Mouse (Mus musculus): ENCODE measurements around the gene Lrch1. TPM values are rescaled to one million over a fixed set of nuclear protein-coding genes. Genes with fewer than 3 reads are reported as not detected.
A peak's percentile ranks its signal among the peaks of the same experiment; 100 is the strongest.

Lrch1 gene
- total RNA-seq, 2 experiments from 2014 or later = 4.4 to 6.1 TPM

DNA sequence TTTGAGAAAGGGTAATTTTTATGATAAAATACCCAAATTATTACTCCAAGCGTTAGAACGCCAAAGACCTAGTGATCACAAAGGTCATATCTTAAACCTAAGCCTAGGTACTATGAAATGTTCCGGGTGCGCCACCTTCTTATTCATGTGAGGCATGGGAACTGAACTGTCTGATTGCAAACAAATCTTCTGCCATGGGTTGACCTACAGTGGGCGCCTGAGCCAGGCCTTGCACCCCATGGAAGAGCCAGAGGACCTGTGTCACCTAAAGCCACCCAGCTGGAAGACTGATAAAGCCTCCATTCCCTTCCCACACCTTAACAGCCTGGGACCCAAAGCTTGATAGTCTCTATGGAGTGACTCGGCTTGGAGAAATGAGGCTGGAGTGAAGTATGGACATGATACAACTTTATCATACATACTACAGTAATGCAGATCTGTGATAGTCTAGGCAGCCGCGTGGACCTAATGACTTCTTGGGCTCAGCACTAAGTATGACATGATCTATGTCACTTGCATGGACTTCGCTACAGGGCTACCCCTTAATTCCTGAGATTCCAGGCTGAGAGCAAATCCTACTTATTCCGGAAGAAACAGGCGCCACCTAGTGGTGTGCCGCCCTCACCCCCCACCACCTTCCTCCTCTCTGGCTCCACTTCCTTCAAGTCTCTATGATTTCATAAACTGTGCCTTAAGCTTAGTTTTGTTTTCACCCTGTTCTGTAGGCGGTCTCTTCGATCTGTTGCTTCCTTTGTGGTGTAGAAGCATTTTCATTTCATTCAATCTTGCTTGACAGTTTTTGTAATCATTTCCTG lies 957 bp upstream of the Lrch1 start:
- 0 out of 2 replicates have a peak, but pooled peaks have one; percentile 28 for ATAC-seq (replicated peaks; ENCODE audit: low FRiP score, poor library complexity, severe bottlenecking)

DNA sequence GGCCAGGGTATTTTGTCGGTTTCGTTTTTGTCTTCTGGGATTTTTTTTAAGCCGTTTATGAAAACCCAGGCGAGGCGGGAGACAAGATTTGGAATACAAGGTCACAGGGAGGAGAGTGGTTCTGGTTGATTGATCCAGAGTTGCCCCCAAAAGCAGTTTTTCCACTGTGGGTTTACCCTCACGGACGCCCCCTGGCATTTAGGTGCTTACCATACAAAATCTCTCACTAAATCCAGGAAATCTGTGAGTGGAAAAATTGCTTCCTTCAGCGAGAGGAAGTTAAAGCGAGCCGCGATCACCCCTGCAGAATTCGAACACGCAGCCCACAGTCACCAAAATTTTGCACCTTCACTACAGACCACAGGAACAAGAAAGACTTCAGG lies 329 bp upstream of the Lrch1 start:
- ATAC-seq (replicated peaks; ENCODE audit: low FRiP score, poor library complexity, severe bottlenecking) = no peak

- ATAC-seq (replicated peaks; ENCODE audit: low FRiP score, poor library complexity, severe bottlenecking) = peak; percentile 82
These were observed 813 bp downstream of the Lrch1 start for GRCm38 (mm10) chr14:74946751-74947375.

DNA sequence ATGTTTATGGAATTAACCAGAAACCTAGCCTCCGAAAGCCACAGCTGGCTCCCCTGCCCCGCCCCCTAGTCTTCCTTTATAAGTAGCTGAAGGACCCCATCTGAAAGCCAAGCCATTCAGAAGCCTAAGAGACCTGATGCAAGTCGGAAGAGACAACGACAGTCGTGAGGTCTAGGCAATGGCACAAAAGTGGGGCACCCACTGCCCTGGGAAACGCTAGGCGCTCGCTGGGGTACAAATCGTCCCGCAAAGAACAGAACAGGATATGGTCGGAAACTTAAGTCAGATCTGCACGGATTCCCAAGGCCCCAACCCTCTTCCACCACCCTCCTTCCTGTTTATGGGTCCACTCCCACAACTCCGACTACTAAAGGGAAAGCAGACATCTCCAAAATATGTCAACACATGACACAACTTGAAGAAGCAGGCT lies 1.3 kb downstream of the Lrch1 start:
- peak; percentile 16 for ATAC-seq (replicated peaks; ENCODE audit: low FRiP score, poor library complexity, severe bottlenecking)

GRCm38 (mm10) chr14:74945266-74946215 lies 2.1 kb downstream of the Lrch1 start:
- no peak for ATAC-seq (replicated peaks; ENCODE audit: low FRiP score, poor library complexity, severe bottlenecking)

- ATAC-seq (replicated peaks; ENCODE audit: low FRiP score, poor library complexity, severe bottlenecking) = no peak
These were observed 3.4 kb downstream of the Lrch1 start for GRCm38 (mm10) chr14:74944128-74944755.

DNA sequence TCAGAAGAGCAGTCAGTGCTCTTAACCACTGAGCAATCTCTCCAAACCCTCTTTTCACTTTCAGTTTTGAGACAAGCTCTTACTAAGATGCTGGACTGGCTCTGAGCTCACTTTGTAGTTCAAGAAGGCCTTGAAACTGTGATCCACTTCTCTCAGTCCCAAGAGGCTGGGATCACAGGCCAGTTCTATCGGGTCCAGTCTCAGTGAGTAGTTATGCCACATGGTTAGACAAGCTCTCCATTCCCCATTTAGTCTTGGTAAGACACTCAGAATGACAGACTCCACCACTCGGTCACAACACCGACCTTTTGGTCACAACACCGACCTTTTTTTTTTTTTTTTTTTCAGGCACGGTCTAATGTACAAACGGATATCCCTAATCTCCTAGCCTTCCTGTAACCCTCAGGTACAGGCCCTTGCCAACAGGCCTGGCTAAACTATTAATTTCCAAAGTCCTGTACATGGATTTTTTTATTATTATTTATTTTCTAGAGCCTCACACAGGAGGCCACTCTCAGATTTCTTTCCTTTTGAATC lies 4.0 kb downstream of the Lrch1 start:
- ATAC-seq (replicated peaks; ENCODE audit: low FRiP score, poor library complexity, severe bottlenecking) = no peak

GRCm38 (mm10) chr14:74943024-74943423 lies 4.7 kb downstream of the Lrch1 start:
- ATAC-seq (replicated peaks; ENCODE audit: low FRiP score, poor library complexity, severe bottlenecking) = no peak

- no peak for ATAC-seq (replicated peaks; ENCODE audit: low FRiP score, poor library complexity, severe bottlenecking)
These were observed 6.1 kb downstream of the Lrch1 start for GRCm38 (mm10) chr14:74941591-74941990.

GRCm38 (mm10) chr14:74940741-74941140 lies 6.9 kb downstream of the Lrch1 start:
- no peak for ATAC-seq (replicated peaks; ENCODE audit: low FRiP score, poor library complexity, severe bottlenecking)

- no peak for ATAC-seq (replicated peaks; ENCODE audit: low FRiP score, poor library complexity, severe bottlenecking)
These were observed 8.3 kb downstream of the Lrch1 start for GRCm38 (mm10) chr14:74939355-74939754.

DNA sequence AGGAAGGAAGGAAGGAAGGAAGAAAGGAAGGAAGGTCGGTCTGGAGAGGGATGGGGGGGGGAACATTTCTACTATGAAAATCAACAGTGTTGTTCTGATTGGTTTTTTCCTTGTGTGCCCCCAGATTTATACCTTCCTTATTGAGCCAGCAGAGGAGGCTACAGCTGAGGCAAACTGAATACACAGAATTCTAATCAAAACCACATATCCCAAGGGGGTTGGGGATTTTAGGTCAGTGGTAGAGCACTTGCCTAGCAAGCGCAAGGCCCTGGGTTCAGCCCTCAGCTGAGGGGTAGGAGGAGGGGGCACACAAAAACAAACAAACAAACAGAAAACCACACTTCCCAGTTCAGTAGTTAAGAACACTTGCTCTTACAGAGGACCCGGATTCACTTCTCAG lies 8.8 kb downstream of the Lrch1 start:
- ATAC-seq (replicated peaks; ENCODE audit: low FRiP score, poor library complexity, severe bottlenecking) = no peak

- no peak for ATAC-seq (replicated peaks; ENCODE audit: low FRiP score, poor library complexity, severe bottlenecking)
These were observed 11.0 kb downstream of the Lrch1 start for GRCm38 (mm10) chr14:74936557-74937261.

DNA sequence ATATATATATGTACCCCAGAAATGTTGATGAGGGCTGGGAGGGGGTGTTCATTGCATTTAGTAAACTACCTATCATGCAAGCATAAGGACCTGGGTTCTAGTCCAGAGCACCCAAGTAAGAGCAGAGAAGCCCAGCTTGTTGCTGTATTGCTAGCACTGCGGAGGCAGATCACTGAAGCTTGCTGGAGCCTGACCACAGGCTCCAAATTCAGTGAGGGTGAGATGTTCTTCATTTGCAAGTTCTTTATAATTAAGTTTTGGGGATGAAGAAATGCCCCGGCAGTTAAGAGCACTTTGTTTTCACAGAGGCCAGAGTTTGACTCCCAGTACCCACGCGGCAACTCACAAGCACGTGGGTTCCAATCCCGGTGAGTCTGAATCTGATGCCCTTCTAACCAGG lies 12.6 kb downstream of the Lrch1 start:
- ATAC-seq (replicated peaks; ENCODE audit: low FRiP score, poor library complexity, severe bottlenecking) = no peak

DNA sequence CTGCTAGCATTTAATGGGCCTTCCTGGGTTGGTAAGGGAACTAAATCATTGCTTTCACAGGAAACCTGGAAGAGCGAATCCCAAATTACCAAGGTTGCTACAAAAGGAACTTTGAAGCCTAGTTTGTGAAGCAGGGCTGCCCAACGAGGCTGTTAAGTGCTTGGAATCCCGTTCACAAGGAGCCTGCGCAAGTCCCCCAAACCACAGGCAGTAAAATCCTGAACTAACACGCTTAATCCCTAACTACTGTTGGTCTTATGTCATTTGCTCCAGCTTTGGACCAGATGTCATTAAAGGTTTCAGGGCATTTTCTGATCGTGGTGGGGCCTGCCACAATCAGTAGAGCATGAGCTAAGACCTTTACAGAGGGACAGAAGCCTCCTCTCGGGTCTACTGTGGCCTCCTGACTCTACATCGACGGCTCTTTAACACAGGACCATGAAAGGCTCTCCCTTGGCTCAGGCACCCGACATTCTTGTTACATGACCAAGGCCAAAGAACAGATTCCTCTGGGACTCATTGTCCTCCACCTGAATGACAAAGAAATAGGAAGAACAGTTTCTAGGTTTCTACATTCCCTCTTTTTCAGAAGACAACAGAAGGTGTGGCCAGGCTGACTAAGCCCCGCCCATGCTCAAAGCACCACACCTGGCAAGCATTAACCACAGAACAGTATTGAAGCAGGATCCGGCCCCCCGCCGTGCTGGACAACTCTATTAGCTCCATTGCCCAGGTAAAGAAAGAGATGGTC lies 13.5 kb downstream of the Lrch1 start:
- no peak for ATAC-seq (replicated peaks; ENCODE audit: low FRiP score, poor library complexity, severe bottlenecking)

DNA sequence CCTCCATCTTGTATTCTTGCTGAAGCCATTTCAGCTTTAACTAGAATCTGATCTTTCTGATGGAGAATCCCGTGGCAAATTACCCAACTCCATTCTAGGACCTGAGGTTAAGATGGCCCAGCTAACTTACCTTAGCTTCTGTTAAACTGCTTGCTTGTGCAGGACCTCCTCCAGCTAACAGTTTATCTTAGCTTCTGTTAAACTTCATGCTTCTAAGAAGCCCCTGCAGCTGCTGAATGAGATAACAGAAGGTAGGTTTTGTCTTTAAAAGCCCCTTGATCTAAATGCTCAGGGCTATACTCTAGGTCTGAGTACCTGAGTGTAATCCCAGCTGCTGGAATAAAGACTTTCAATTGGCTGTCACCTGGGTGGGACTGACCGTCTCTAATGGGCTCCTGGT lies 17.9 kb downstream of the Lrch1 start:
- ATAC-seq (replicated peaks; ENCODE audit: low FRiP score, poor library complexity, severe bottlenecking) = no peak

- no peak for ATAC-seq (replicated peaks; ENCODE audit: low FRiP score, poor library complexity, severe bottlenecking)
These were observed 18.8 kb downstream of the Lrch1 start for GRCm38 (mm10) chr14:74928809-74929432.
